Comparison of ENCODE assay signal across 22 mouse cellular contexts in the genomic region with DNA sequence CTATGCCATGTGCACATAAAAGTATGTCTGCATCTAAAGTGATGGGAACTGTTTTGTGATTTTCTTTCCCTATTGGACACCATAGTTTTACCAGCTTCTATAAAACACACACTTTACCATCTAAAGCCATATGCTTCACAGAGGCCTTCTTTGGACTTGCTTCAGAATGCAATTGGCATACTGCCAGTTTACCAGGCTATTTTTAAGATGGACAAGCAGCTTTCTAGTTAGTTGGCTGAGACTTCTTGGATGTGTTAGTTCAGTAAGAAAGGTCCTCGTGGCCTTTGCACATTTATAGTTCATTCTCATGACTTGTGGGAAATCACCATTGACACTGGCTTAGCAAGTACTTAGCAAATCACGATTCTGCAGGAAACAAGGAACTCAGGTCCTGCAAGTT. TPM values are rescaled to one million over a fixed set of nuclear protein-coding genes. Genes with fewer than 3 reads are reported as not detected.
DNase-seq lines count a peak whose midpoint lies in the region; ATAC-seq lines count a peak whose summit lies in the region.
"Had no signal": no experiment of that assay in that cellular context is flagged by ENCODE, and none has a peak within 500 bp of the region (broad histone marks: within the 10 kb centered on the region; RNA-seq: fewer than 3 reads in every experiment).

No protein-coding gene starts in this region.

- H3K4me3 ChIP-seq in heart, embryonic 14.5 days (ENCODE audit: control insufficient read depth in 1 of 2, insufficient read depth in 1 of 2, low read depth in 1 of 2, low read length in 2 of 2): no peak overlapping the region
- H3K4me3 ChIP-seq: embryonic facial prominence, embryonic 12.5 days; hindbrain, embryonic 15.5 days; limb, embryonic 15.5 days had no signal

- peak; percentile 20 for DNase-seq in cerebellum, adult 11 months
- DNase-seq in heart, postnatal 4 days: no peak
- DNase-seq in left cerebral cortex, postnatal 14 days (ENCODE audit: low spot score in 2 of 2): peak; percentile 47 to 59
- DNase-seq in left cerebral cortex, postnatal 36 days (ENCODE audit: low spot score in 2 of 2): no peak
- peak; percentile 47 for DNase-seq in cerebellum, adult 9-10 months
- DNase-seq: gastrocnemius, postnatal 14 days; liver, postnatal 0 days; midbrain, embryonic 14.5 days; thymus, postnatal 4 days had no signal

- H3K27me3 ChIP-seq in heart, embryonic 14.5 days (ENCODE audit: control insufficient read depth, insufficient read depth, low read length): no peaks in the 10 kb centered on the region
- H3K27me3 ChIP-seq: embryonic facial prominence, embryonic 12.5 days; hindbrain, embryonic 15.5 days; limb, embryonic 15.5 days had no signal

- no peaks in the 10 kb centered on the region for H3K9me3 ChIP-seq in heart, embryonic 14.5 days (ENCODE audit: control insufficient read depth, low read length)
- H3K9me3 ChIP-seq: embryonic facial prominence, embryonic 12.5 days; G1E; hindbrain, embryonic 15.5 days; limb, embryonic 15.5 days had no signal

- peak overlapping the region; percentile 28 to 31; a peak in 2 of 4 replicates for H3K27ac ChIP-seq in heart, embryonic 14.5 days (replicated peaks in 1 of 2; ENCODE audit: control insufficient read depth in 1 of 2, insufficient read depth in 1 of 2, low read depth in 2 of 2, low read length in 2 of 2)
- H3K27ac ChIP-seq: embryonic facial prominence, embryonic 12.5 days; hindbrain, embryonic 15.5 days; limb, embryonic 15.5 days had no signal

- H3K36me3 ChIP-seq in heart, embryonic 14.5 days (ENCODE audit: control insufficient read depth, insufficient read depth, low read length): 0 out of 2 replicates have a peak, but pooled peaks cover 9% of the 10 kb centered on the region
- H3K36me3 ChIP-seq: G1E; hindbrain, embryonic 15.5 days had no signal

- no peak for ATAC-seq in cerebellum, adult (ENCODE audit: insufficient number of reproducible peaks, low FRiP score, low TSS enrichment)
- no peak for ATAC-seq in heart, embryonic 14.5 days (ENCODE audit: insufficient number of reproducible peaks, insufficient read depth, low FRiP score, low read depth)
- ATAC-seq in erythroid progenitor cell, adult 5-6 weeks (replicated peaks; ENCODE audit: low FRiP score, poor library complexity, severe bottlenecking): no peak
- ATAC-seq: CD4-positive, CD25-positive, alpha-beta regulatory T cell, adult 4 months; intestine, embryonic 16.5 days; liver, postnatal 0 days had no signal

- 0 out of 2 replicates have a peak overlapping the region, but pooled peaks have one; percentile 6 for H3K4me2 ChIP-seq in heart, embryonic 14.5 days (ENCODE audit: low read length)
- H3K4me2 ChIP-seq: embryonic facial prominence, embryonic 12.5 days; hindbrain, embryonic 15.5 days; limb, embryonic 15.5 days had no signal

- H3K4me1 ChIP-seq in heart, embryonic 14.5 days (ENCODE audit: control insufficient read depth in 2 of 2, insufficient read depth in 2 of 2, low read length in 2 of 2): peaks cover 8 to 28% of the 10 kb centered on the region in 2 experiments
- H3K4me1 ChIP-seq: embryonic facial prominence, embryonic 12.5 days had no signal

- WGBS in heart, embryonic 14.5 days: 17% methylated on average over 2 of the region's 2 CpGs

- H3K9ac ChIP-seq in heart, embryonic 14.5 days (ENCODE audit: low read length): no peak overlapping the region
- H3K9ac ChIP-seq: embryonic facial prominence, embryonic 12.5 days; hindbrain, embryonic 15.5 days; limb, embryonic 15.5 days; liver, postnatal 0 days had no signal

- intact Hi-C loops in left cerebral cortex, postnatal 14 days (cut with DNase I): no loop called here
- intact Hi-C loops in left cerebral cortex, postnatal 36 days (cut with DNase I): no loop called here

RNA-seq across cellular contexts. Expression of gene Tmem159, which starts 4.2 kb away (rescaled TPM):
- 24.4 and 25.1 TPM in 2 replicates for polyA plus RNA-seq in heart, embryonic 14.5 days (2014; fragmentation: Nextera tagmentation; extraction: Ambion mirVana)
- total RNA-seq in heart, postnatal 4 days (2021): 10 to 100 TPM; 15.5 to 16.8 TPM
- total RNA-seq in left cerebral cortex, postnatal 14 days (2021): 10 to 100 TPM in 1 of 2 experiments, 1 to 10 TPM in 1; 9.8 to 13.1 TPM
- total RNA-seq in left cerebral cortex, postnatal 36 days (2021): 10 to 100 TPM; 13.4 to 14.0 TPM
- total RNA-seq in erythroid progenitor cell, adult 5-6 weeks (2015; ENCODE audit: low replicate concordance): 0.84 and 2.5 TPM in 2 replicates
- not detected in 2 replicates for total RNA-seq in erythroid progenitor cell, adult 5-6 weeks (2017; ENCODE audit: low replicate concordance)
- total RNA-seq: G1E had no signal
- polyA plus RNA-seq: G1E had no signal

RNA-seq across cellular contexts. Expression of gene Dnah3, which starts 11.3 kb away (rescaled TPM):
- polyA plus RNA-seq in heart, embryonic 14.5 days (2014; fragmentation: Nextera tagmentation; extraction: Ambion mirVana): not detected in 2 replicates
- under 1 TPM; 0.02 to 0.05 TPM for total RNA-seq in heart, postnatal 4 days (2021)
- under 1 TPM; 0.04 to 0.26 TPM for total RNA-seq in left cerebral cortex, postnatal 14 days (2021)
- total RNA-seq in left cerebral cortex, postnatal 36 days (2021): under 1 TPM; 0.07 to 0.15 TPM
- total RNA-seq in erythroid progenitor cell, adult 5-6 weeks (2015; ENCODE audit: low replicate concordance): not detected in 2 replicates
- not detected in 2 replicates for total RNA-seq in erythroid progenitor cell, adult 5-6 weeks (2017; ENCODE audit: low replicate concordance)
- total RNA-seq: gastrocnemius, postnatal 14 days; megakaryocyte progenitor cell, adult 5-6 weeks had no signal
- polyA plus RNA-seq: CD4-positive, CD25-positive, alpha-beta regulatory T cell, adult 4 months; embryonic facial prominence, embryonic 12.5 days; G1E; heart, postnatal 0 days; intestine, embryonic 16.5 days; limb, embryonic 15.5 days; liver, postnatal 0 days had no signal

RNA-seq across cellular contexts. Expression of gene Zp2, which starts 38.7 kb away (rescaled TPM):
- polyA plus RNA-seq in heart, embryonic 14.5 days (2014; fragmentation: Nextera tagmentation; extraction: Ambion mirVana): not detected in 2 replicates
- under 1 TPM; 0.11 to 0.36 TPM for total RNA-seq in heart, postnatal 4 days (2021)
- total RNA-seq in left cerebral cortex, postnatal 14 days (2021): under 1 TPM; 0.15 to 0.53 TPM
- under 1 TPM; 0.20 to 0.45 TPM for total RNA-seq in left cerebral cortex, postnatal 36 days (2021)
- not detected in 2 replicates for total RNA-seq in erythroid progenitor cell, adult 5-6 weeks (2015; ENCODE audit: low replicate concordance)
- total RNA-seq in erythroid progenitor cell, adult 5-6 weeks (2017; ENCODE audit: low replicate concordance): not detected in 2 replicates
- total RNA-seq: adrenal gland, adult 18-20 months; megakaryocyte progenitor cell, adult 5-6 weeks had no signal
- polyA plus RNA-seq: CD4-positive, CD25-positive, alpha-beta regulatory T cell, adult 4 months; cerebellum, adult 2 months; embryonic facial prominence, embryonic 12.5 days; G1E; hindbrain, embryonic 15.5 days; intestine, embryonic 16.5 days; liver, postnatal 0 days; midbrain, embryonic 14.5 days had no signal

Comparison
In these comparisons a context has a peak if more than half of its experiments do, and no peak if none do; other contexts are left out.
1. DNase-seq: peak in cerebellum, adult 11 months (single experiment), left cerebral cortex, postnatal 14 days (2 of 2) and cerebellum, adult 9-10 months (single experiment); none in heart, postnatal 4 days (single experiment) and left cerebral cortex, postnatal 36 days (0 of 2).